Mouse (Mus musculus) olfactory bulb, adult 2 months (tissue): ENCODE measurements around the gene Igsf9. TPM values are rescaled to one million over a fixed set of nuclear protein-coding genes. Genes with fewer than 3 reads are reported as not detected.

Experiments used
- H3K27ac ChIP-seq: fragments of 200-500 bp; 2 replicates; pipeline ENCODE4 v1.5.1; 2012; ENCODE audit warnings: low read depth, low read length; ENCODE audit not compliant: insufficient read depth
- H3K4me1 ChIP-seq: fragments of 200-500 bp; 2 replicates; pipeline ENCODE4 v1.6.1; 2012; ENCODE audit warnings: low read length; ENCODE audit not compliant: control insufficient read depth, insufficient read depth
- H3K4me3 ChIP-seq: fragments of 200-500 bp; 2 replicates; pipeline ENCODE4 v1.5.1; 2012; ENCODE audit warnings: mild to moderate bottlenecking, low read depth, low read length, moderate library complexity; ENCODE audit not compliant: insufficient read depth
- CTCF ChIP-seq: fragments of 200-500 bp; IDR thresholded peaks from 2 replicates; pipeline ENCODE4 v1.5.1; 2012; ENCODE audit warnings: low read depth, mild to moderate bottlenecking, low read length, moderate library complexity; ENCODE audit not compliant: insufficient read depth
- POLR2A ChIP-seq: fragments of 200-500 bp; IDR thresholded peaks from 2 replicates; pipeline ENCODE4 v1.6.1; 2012; ENCODE audit warnings: mild to moderate bottlenecking, low read depth, low read length, moderate library complexity; ENCODE audit not compliant: insufficient read depth
- WGBS: fragments of 180-500 bp; shearing (Covaris S2); methylation state at CpG from one replicate; pipeline ENCODE4 v1.1.7; 2018; 5-methylcytosine and 5-hydroxymethylcytosine counted together
- polyA plus RNA-seq: library from polyadenylated mRNA; stranded (reverse); fragments of >200 nt; gene quantifications from 2 replicates; pipeline ENCODE4 v1.2.4, GENCODE M21; 2012; ENCODE audit warnings: low replicate concordance; ENCODE audit not compliant: missing spikeins, insufficient read depth, insufficient read length

Gene Igsf9
- polyA plus RNA-seq, 1 experiment: not detected

DNA sequence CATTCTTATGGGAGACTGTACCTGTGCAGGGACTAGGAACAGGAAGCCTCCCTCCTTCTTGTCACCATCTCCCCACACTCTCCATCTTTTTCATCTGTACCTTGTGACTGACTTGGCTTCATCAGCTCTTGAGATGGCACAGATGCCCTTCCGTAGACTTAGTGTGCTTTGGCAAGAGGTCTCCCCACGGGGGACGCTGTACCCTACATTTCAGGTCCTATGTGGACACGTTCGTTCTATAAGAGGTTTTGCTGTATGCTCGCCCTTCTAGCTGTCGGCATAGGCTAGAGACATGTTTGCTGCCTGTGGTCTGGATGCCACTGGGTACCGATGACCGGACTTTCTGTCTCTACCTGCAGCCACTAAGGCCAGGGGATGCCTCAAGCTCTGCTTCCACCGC, 45.8 kb downstream of the Igsf9 start:
- WGBS: 96% methylated on average over 10 of the region's 10 CpGs
- Histone ChIP-seq H3K27ac (no peak overlapping the region), H3K4me3 (no peak overlapping the region), H3K4me1 (peaks cover 18% of the 10 kb centered on the region)
- no peak for TF ChIP-seq POLR2A
- TF ChIP-seq CTCF: no peak

DNA sequence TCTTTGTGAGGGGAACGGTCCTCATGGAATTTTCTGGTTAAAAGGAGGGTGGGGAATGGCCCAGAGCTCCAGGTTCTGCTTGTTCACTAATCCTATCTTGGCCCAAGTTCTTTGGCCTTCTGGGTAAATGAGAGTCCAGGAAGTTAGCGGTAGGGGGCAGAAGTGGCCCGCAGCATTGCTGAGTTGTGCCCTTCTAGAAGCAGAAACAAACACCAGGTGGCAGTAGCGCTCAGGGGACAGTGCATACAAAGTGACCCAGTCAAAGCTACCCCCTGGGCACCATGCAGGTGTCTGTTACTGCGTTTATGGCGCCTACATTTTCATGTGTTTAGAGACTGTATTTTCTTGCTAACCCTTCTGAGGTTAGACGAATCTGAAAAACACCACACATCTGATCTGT, 47.1 kb downstream of the Igsf9 start:
- 14% methylated on average over 7 of the region's 7 CpGs for WGBS
- no peak overlapping the region for H3K4me3 ChIP-seq
- peak; percentile 89 for TF ChIP-seq CTCF
- no peak for TF ChIP-seq POLR2A
- H3K27ac ChIP-seq: no peak overlapping the region
- H3K4me1 ChIP-seq: peaks cover 18% of the 10 kb centered on the region

DNA sequence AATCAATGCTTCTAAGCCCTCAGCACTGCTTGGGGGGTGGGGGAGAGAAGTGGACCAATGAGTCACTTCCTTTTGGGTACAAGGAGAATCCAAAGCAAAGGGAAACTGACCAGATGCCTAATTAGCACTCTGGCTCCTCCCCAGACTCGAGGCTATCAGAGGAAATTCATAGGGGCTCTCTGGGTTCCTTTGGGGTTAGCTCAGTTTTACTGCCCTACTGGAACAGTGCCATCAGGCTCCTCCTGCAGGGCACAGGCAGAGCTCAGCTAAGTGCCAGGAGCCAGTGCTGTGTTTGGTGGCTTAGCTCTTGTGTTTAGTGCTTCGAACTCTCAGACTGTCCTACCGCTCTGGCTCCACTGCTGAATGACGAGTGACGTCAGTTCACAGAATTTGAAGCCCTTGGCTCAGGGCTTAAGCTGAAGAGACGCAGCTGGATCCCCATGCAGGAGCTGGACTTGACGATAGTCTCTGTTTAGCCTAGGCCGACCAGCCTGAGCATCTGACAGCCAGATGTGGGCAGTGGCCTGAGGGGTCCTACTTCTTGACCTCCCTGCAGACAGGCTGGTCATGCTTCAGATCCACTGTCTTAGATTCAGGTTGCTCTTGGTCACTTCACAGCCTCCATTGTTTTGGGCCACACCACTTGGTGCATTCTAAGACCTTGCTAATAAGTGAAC, 49.1 kb downstream of the Igsf9 start:
- 68% methylated on average over 8 of the region's 8 CpGs for WGBS
- Histone ChIP-seq H3K27ac (no peak overlapping the region), H3K4me1 (peaks cover 15% of the 10 kb centered on the region), H3K4me3 (no peak overlapping the region)
- TF ChIP-seq POLR2A: no peak
- TF ChIP-seq CTCF: no peak

DNA sequence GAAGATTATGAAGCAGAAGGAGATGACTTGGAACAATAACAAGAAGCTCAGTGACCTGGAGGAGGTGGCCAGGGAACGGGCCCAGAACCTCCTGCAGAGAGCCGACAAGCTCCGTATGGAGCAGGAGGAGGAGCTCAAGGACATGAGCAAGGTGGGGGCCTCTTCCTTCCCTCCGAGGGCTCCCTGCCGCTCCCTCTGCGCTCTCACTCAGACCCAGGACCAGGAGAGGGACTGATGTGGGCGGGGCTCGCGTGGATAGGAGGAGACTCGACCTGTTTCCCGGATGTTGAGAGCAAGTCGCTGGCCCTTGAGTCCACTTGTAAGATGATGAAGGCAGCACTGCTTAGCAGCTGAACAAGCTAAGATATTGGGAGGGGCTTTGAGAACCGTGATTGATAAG, 51.0 kb downstream of the Igsf9 start:
- H3K4me3 ChIP-seq: no peak overlapping the region
- no peak overlapping the region for H3K27ac ChIP-seq
- H3K4me1 ChIP-seq: peaks cover 12% of the 10 kb centered on the region
- TF ChIP-seq CTCF (no peak), POLR2A (no peak)
- 36% methylated on average over 13 of the region's 13 CpGs for WGBS

DNA sequence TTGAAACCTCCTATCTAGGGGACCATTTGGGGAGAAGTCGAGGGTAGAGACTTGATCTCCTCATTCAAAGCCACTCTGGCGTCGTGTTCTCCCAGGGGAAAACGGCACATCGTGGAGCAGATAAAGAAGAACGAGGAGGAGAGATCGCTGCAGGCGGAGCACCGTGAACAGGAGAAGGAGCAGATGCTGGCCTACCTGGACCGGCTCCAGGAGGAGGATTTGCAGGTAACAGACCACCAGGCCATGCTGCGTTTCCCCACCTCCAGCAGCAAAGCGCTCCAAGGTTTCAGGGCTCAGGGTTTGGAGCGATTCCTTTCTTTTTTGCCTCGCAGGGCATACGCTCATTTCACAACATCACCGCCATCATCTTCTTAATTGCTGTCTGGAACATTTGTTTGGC, 53.5 kb downstream of the Igsf9 start:
- TF ChIP-seq POLR2A: no peak
- TF ChIP-seq CTCF: no peak
- WGBS: 91% methylated on average over 16 of the region's 16 CpGs

DNA sequence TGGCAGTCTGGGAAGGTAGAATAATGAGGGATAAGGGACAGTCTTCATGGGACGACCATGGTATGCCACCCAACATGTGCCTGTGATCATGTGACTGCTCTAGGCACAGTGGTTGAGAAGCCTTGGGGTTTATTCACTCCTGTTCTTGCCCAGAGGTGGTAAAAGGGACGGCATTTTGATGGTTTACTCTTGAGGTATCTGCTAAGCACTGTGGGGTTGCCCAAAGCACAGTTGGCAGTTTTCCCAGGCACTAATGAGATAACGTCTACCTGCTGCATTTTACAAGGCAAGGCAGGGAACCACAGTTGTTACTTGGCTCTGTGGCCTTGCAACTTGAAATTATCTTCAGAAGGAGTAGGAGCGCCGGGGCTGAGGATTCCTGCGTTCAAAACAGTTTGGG, 58.2 kb downstream of the Igsf9 start:
- 48% methylated on average over 6 of the region's 6 CpGs for WGBS
- peaks cover 11% of the 10 kb centered on the region; the same call in 1 of the 2 replicates for H3K4me1 ChIP-seq
- TF ChIP-seq CTCF (no peak), POLR2A (no peak)
- no peak overlapping the region for H3K27ac ChIP-seq
- H3K4me3 ChIP-seq: no peak overlapping the region

More for the DNA sequence above, 53.5 kb downstream of the Igsf9 start:
- peaks cover 14% of the 10 kb centered on the region for H3K4me1 ChIP-seq
- no peak overlapping the region for H3K27ac ChIP-seq
- H3K4me3 ChIP-seq: no peak overlapping the region

DNA sequence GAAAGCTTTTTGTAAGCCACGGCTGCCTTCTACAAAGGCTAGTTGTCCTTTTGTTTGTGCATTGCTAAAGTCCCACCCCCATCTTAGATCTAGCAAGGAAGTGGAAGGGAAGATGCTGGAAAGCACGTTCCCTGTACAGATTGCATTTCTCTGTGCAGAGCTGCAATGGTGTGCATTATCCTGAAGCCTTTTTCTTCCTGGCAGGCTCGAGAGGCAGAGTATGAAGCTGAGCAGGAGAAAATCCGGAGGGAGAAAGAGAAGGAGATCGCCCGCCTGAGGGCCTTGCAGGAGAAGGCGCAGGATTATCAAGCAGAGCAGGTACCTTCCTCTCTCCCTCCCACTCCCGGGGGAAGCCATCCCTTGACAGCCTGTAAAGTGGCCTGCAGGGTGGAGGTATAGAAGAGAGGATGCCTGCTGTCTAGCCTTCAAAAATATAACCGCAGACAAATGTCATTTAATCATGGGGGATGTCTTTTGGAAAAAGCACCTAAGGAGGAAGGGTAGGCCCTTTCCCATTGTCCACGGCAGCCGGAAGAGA, 58.8 kb downstream of the Igsf9 start:
- 49% methylated on average over 11 of the region's 11 CpGs for WGBS
- H3K4me1 ChIP-seq: peaks cover 11% of the 10 kb centered on the region; the same call in 1 of the 2 replicates
- H3K27ac ChIP-seq: no peak overlapping the region
- TF ChIP-seq CTCF (no peak), POLR2A (no peak)
- H3K4me3 ChIP-seq: no peak overlapping the region

DNA sequence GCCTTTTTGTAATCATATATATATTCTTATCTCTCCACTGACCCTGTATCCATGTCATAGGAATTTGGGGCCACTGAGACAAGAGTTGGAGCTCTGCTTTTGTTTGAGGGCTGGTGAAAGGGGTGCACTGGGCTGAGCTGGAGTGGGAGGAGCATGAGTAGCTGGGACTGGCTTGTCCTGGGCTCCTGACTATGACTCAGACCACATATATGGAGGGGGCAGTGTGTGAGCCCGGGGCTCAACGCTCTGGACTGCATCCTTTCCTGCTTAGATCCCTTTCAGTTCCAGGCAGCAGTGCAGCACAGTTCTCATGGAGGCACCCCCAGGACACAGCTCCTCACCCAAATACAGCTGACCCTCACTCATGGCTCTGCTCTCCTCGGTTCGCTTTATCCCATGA, 64.5 kb downstream of the Igsf9 start:
- 85% methylated on average over 4 of the region's 4 CpGs for WGBS
- H3K4me1 ChIP-seq: peaks cover 13% of the 10 kb centered on the region
- H3K27ac ChIP-seq: no peak overlapping the region
- TF ChIP-seq POLR2A: no peak
- TF ChIP-seq CTCF: no peak
- no peak overlapping the region for H3K4me3 ChIP-seq

Other genes starting within 250 kb of the Igsf9 start
- not detected in 2 replicates for gene Atp1a4, start 223.4 kb upstream of the Igsf9 start, polyA plus RNA-seq
- not detected in 2 replicates for gene Igsf8, start 220.1 kb upstream of the Igsf9 start, polyA plus RNA-seq
- 130 and 318 TPM in 2 replicates for gene Atp1a2, start 183.7 kb upstream of the Igsf9 start, polyA plus RNA-seq
- gene Kcnj9, start 152.5 kb upstream of the Igsf9 start, polyA plus RNA-seq: not detected in 2 replicates
- 93.5 and 169 TPM in 2 replicates for gene Kcnj10, start 140.6 kb upstream of the Igsf9 start, polyA plus RNA-seq
- gene Pigm, start 105.2 kb upstream of the Igsf9 start, polyA plus RNA-seq: not detected in 2 replicates
- gene Slamf9, start 6.4 kb upstream of the Igsf9 start, polyA plus RNA-seq: not detected in 2 replicates
- gene Tagln2, start 18.3 kb downstream of the Igsf9 start, polyA plus RNA-seq: not detected in 2 replicates
- not detected in 2 replicates for gene Cfap45, start 39.0 kb downstream of the Igsf9 start, polyA plus RNA-seq
- not detected in 2 replicates for gene Vsig8, start 74.2 kb downstream of the Igsf9 start, polyA plus RNA-seq
- not detected in 2 replicates for gene Slamf8, start 108.8 kb downstream of the Igsf9 start, polyA plus RNA-seq
- not detected in 2 replicates for gene Fcrl6, start 120.8 kb downstream of the Igsf9 start, polyA plus RNA-seq
- not detected in 2 replicates for gene Dusp23, start 151.2 kb downstream of the Igsf9 start, polyA plus RNA-seq
- not detected in 2 replicates for gene Crp, start 216.3 kb downstream of the Igsf9 start, polyA plus RNA-seq